ENCODE assay signal across 20 mouse cellular contexts in the genomic region with DNA sequence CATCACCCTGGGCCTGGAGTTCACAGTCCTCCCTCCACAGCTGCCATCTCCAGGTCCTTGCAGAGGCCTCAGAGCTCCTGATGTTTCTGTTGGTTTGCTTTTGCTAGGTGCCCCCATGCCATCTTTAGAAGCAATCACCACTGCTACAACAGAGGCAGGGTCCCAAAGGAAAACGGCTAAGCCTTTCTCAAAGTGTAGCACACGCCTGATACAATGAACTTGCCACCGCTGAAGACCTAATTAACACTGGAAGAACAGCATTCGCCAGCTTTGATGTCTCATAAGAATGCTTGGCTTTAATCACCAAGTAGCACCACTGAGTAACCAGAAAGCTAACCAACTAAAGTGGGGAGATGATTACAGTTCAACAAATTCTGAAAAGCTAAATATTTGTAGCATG.
"Had no signal": no experiment of that assay in that cellular context is flagged by ENCODE, and none has a peak within 500 bp of the region (broad histone marks: within the 10 kb centered on the region; RNA-seq: fewer than 3 reads in every experiment).

No protein-coding gene starts in this region.

- DNase-seq: kidney, adult 11 months; kidney, adult 9 months; kidney, postnatal 14 days; kidney, postnatal 4 days; left cerebral cortex, postnatal 4 days; liver, postnatal 0 days; lung, embryonic 14.5 days; right cerebral cortex, adult 18-20 months; right cerebral cortex, postnatal 14 days; right cerebral cortex, postnatal 4 days; thymus, postnatal 25 days had no signal

- H3K4me2 ChIP-seq: limb, embryonic 12.5 days; limb, embryonic 15.5 days; liver, embryonic 11.5 days; lung, embryonic 14.5 days; neural tube, embryonic 12.5 days; neural tube, embryonic 15.5 days; stomach, embryonic 15.5 days had no signal

- H3K27ac ChIP-seq: limb, embryonic 12.5 days; limb, embryonic 15.5 days; liver, embryonic 14.5 days; macrophage; neural tube, embryonic 12.5 days; neural tube, embryonic 15.5 days; stomach, embryonic 15.5 days had no signal

- H3K9ac ChIP-seq: limb, embryonic 12.5 days; limb, embryonic 15.5 days; liver, embryonic 14.5 days; liver, postnatal 0 days; lung, embryonic 14.5 days; neural tube, embryonic 12.5 days; neural tube, embryonic 15.5 days; stomach, embryonic 15.5 days had no signal

- H3K4me1 ChIP-seq: limb, embryonic 12.5 days; limb, embryonic 15.5 days; neural tube, embryonic 12.5 days; neural tube, embryonic 15.5 days; stomach, embryonic 15.5 days had no signal

- H3K27me3 ChIP-seq: limb, embryonic 12.5 days; limb, embryonic 15.5 days; neural tube, embryonic 12.5 days; neural tube, embryonic 15.5 days; stomach, embryonic 15.5 days had no signal

- H3K9me3 ChIP-seq: limb, embryonic 12.5 days; limb, embryonic 15.5 days; neural tube, embryonic 12.5 days; neural tube, embryonic 15.5 days; stomach, embryonic 15.5 days had no signal

- H3K36me3 ChIP-seq: limb, embryonic 12.5 days; limb, embryonic 15.5 days; neural tube, embryonic 12.5 days; neural tube, embryonic 15.5 days; stomach, embryonic 15.5 days had no signal

- H3K4me3 ChIP-seq: limb, embryonic 12.5 days; limb, embryonic 15.5 days; neural tube, embryonic 12.5 days; neural tube, embryonic 15.5 days; stomach, embryonic 15.5 days had no signal

- ATAC-seq: liver, postnatal 0 days; lung, postnatal 0 days had no signal
